Mouse (Mus musculus) stomach, postnatal 0 days (tissue): Measurements from ENCODE around the gene Fam83f.

Source experiments
- CTCF ChIP-seq: IDR thresholded peaks from 2 replicates; pipeline ENCODE4 v1.5.1; 2016; ENCODE audit warnings: antibody characterized with exemption, low read depth, mild to moderate bottlenecking, moderate library complexity
- EP300 ChIP-seq: optimal IDR thresholded peaks from 2 replicates; pipeline ENCODE3; 2016; ENCODE audit warnings: antibody characterized with exemption

DNA sequence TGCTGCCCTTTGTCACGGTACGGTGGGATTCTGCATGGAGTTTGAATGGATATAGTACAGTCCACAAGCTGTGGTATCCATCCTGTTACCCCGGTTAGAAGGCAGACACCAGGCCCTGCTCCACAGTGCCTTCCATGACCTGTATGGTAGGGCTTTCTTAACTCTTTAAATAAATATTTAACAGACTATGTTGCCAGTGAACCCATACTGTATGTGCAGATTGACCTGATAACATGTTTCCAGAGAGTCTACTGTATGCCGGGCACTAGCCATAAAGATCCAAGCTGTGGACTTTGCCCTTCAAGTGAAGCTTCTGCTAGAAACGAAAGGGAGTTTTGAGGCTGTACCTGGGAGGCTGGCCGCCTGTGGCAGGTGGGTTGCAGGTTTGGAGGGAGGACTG lies 3.1 kb downstream of the Fam83f start:
- TF ChIP-seq CTCF = no peak
- TF ChIP-seq EP300 = no peak
